Mouse (Mus musculus) left cerebral cortex, adult 8-10 months (tissue): ENCODE measurements at regions not wholly inside any gene's neighbourhood (a gene's known extent, or its start where the extent isn't known, plus 50 kb on each side); places are given as distances from the start of the nearest gene placed in this dataset.
A peak's percentile ranks its signal among the peaks of the same experiment; 100 is the strongest.

Experiments
- DNase-seq, 2 experiments: peaks; one replicate each; pipeline ENCODE4 v3.0.0; 2022; ENCODE audit warnings: low spot score in 2 of 2

GRCm38 (mm10) chr13:7691232-7691631, 511.4 kb upstream of the Adarb2 start:
- no peak for DNase-seq

DNA sequence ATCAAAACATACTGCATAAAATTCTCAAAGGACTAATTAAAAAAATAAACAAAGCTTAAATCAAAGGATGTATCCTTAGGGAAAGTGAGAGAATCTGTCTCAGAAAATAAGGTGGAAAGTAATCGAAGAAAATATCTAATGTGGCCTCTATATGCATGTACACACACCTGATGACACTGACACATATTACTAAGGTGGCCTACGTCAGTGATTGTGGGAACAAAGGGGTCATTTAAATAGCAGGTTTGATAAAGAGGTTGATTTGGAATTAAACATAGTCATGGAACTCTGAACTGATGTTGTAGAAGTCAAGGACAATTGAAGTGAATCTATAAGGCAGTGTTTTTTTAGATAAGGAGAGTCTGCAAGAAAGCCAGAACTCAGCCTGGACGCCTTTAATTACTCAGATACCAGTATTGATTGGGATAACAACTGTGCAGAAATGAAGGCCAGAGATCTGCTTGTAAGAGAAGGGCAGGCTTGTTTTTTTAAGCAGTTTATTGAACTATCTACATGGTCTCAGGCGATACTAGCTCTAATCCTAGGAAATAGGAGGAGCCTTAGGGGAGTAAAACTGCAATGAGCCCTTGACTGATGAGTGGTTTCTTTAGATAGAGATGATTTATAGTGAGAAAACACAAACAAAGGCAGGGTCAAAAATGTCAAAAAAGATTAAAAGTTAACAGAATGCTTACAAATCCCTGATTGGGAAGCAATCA, 504.9 kb upstream of the Adarb2 start:
- DNase-seq, result no peak

DNA sequence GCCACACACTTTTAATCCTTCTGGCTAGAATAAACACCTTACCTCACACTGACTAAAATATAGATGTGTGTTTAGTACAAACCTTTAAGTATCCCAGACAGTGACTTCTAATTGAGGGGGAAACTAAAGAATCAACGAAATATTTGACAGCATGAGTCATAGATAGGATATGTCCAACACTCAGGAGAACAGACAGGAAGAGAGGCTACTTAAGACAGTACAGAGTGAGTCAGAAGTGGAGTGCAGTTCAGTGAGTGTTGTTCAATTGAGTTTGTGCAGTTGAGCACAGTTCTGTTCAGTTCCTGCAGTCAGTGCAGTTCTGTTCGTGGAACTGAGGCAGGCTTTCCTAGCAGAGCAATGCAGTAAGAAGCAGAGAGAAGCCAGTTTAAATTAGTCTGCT, 481.1 kb upstream of the Adarb2 start:
- no peak for DNase-seq

DNA sequence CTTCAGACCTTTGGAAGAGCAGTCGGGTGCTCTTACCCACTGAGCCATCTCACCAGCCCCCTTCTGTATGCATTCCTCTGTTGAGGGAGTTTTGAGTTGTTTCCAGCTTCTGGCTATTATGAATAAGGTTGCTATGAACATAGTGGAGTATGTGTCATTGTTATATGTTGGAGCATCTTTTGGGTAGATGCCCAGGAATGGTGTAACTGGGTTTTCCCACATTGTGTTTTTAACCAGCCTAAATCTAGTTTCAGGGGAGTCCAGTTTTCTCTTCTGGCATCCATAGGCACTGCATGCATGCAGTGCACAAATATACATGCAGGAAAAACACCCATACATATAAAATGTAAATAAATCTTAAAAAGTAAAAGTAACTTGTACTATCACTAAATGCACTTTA, 453.0 kb upstream of the Adarb2 start:
- DNase-seq, result peak in 1 of 2 experiments; percentile 27

- no peak for DNase-seq
These were observed 417.4 kb upstream of the Adarb2 start for GRCm38 (mm10) chr13:7785252-7785651.

GRCm38 (mm10) chr13:7790069-7790468, 412.6 kb upstream of the Adarb2 start:
- DNase-seq, result no peak
